Mouse (Mus musculus): Measurements from ENCODE around the gene Inhbc.

GRCm38 (mm10) chr10:127360714-127361113, 9.5 kb downstream of the Inhbc start:
- TF ChIP-seq MAX (IDR thresholded peaks at IDR 0.05) (no peak), CTCF (IDR thresholded peaks at IDR 0.05; ENCODE audit: control insufficient read depth, insufficient read depth, insufficient read length) (no peak), USF1 (IDR thresholded peaks at IDR 0.05; ENCODE audit: low read depth) (no peak), MYOG (IDR thresholded peaks at IDR 0.05; ENCODE audit: control insufficient read depth, extremely low read depth, insufficient read length) (no peak)
